Mouse (Mus musculus) MEL (cell line): ENCODE data around the gene Tuba1a.

Experiments used
- GATA1 ChIP-seq: IDR thresholded peaks from 2 replicates; pipeline ENCODE4 v1.6.1; 2011; ENCODE audit warnings: low read depth, low read length, improper control_type of control experiment
- MAZ ChIP-seq: IDR thresholded peaks from 2 replicates; pipeline ENCODE4 v1.6.1; 2012; ENCODE audit warnings: low read depth, mild to moderate bottlenecking, inconsistent platforms, low read length, improper control_type of control experiment

DNA sequence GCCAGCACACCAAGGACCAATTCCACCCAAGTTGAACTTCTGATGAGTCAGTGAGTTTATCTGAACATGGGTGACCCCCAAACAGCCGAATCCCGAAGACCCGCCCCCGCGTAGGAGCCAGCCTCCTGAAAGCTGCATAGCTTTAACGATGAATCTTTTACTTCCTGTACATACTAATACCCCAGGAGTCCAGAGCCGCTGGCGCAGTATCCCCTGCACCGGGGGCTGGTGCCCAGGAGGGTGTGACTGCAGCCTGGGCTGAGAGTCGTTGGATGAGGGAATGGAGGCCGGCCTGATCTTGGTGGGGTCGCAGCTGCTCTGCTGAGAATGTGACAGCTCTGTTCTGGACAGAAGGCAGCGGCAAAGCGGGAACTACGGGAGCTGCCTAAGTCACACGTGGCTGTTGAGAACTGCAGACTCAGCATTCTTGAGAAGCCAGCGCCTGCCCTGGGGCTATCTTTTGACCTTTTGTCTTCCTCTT lies 48.0 kb upstream of the Tuba1a start:
- TF ChIP-seq GATA1, result no peak
- no peak for TF ChIP-seq MAZ
